Mouse (Mus musculus) monocyte, adult 5-6 weeks (primary cell): ENCODE measurements around the gene Zfp710. TPM values are rescaled to one million over a fixed set of nuclear protein-coding genes. Genes with fewer than 3 reads are reported as not detected.

Source experiments
- ATAC-seq: fragments of 153-309, 156-312 bp; replicated peaks from 2 replicates; pipeline ENCODE4 v1.8.0; 2017; ENCODE audit warnings: mild to moderate bottlenecking; ENCODE audit not compliant: low TSS enrichment, insufficient number of reproducible peaks, severe bottlenecking, poor library complexity, low FRiP score
- total RNA-seq: library from RNA; stranded (forward); fragments of 200-1000, 200-491, 200-594 nt; gene quantifications from 3 replicates; pipeline ENCODE4 v1.2.3, GENCODE M21; 2017

Gene Zfp710
- total RNA-seq, 1 experiment from 2014 or later: 55.9 TPM

GRCm38 (mm10) chr7:80025391-80026117 is 940 bp downstream of the Zfp710 start:
- no peak for ATAC-seq

- ATAC-seq: no peak
Measured at GRCm38 (mm10) chr7:80026118-80026989, 1.7 kb downstream of the Zfp710 start.

- no peak for ATAC-seq
Measured at GRCm38 (mm10) chr7:80026990-80027635, 2.5 kb downstream of the Zfp710 start.

GRCm38 (mm10) chr7:80027636-80028417 is 3.2 kb downstream of the Zfp710 start:
- no peak for ATAC-seq

GRCm38 (mm10) chr7:80028418-80028720 is 3.8 kb downstream of the Zfp710 start:
- no peak for ATAC-seq

GRCm38 (mm10) chr7:80030009-80030408 is 5.4 kb downstream of the Zfp710 start:
- ATAC-seq: no peak

GRCm38 (mm10) chr7:80030486-80030885 is 5.9 kb downstream of the Zfp710 start:
- no peak for ATAC-seq

GRCm38 (mm10) chr7:80030987-80031386 is 6.4 kb downstream of the Zfp710 start:
- ATAC-seq: no peak

- ATAC-seq: no peak
Measured at GRCm38 (mm10) chr7:80031478-80031877, 6.9 kb downstream of the Zfp710 start.

- ATAC-seq: peak; percentile 65
Measured at GRCm38 (mm10) chr7:80032216-80033052, 7.8 kb downstream of the Zfp710 start.

- ATAC-seq: no peak
Measured at GRCm38 (mm10) chr7:80033064-80033717, 8.6 kb downstream of the Zfp710 start.

GRCm38 (mm10) chr7:80033771-80034170 is 9.2 kb downstream of the Zfp710 start:
- ATAC-seq: no peak

GRCm38 (mm10) chr7:80035086-80035485 is 10.5 kb downstream of the Zfp710 start:
- ATAC-seq: no peak

- no peak for ATAC-seq
Measured at GRCm38 (mm10) chr7:80035748-80036147, 11.1 kb downstream of the Zfp710 start.

- ATAC-seq: no peak
Measured at GRCm38 (mm10) chr7:80039699-80040098, 15.1 kb downstream of the Zfp710 start.

GRCm38 (mm10) chr7:80044170-80044569 is 19.6 kb downstream of the Zfp710 start:
- ATAC-seq: peak; percentile 82

GRCm38 (mm10) chr7:80047041-80047440 is 22.4 kb downstream of the Zfp710 start:
- ATAC-seq: no peak

- ATAC-seq: no peak
Measured at GRCm38 (mm10) chr7:80049746-80050145, 25.1 kb downstream of the Zfp710 start.
